In genomic region chr15:7891547-7892282, GRCm38 (mm10) we compare ENCODE assay signal across 8 mouse cellular contexts.
A peak's percentile ranks its signal among the peaks of the same experiment; 100 is the strongest.
DNase-seq lines count a peak whose midpoint lies in the region; ATAC-seq lines count a peak whose summit lies in the region.

No protein-coding gene starts in this region.

- WGBS in embryonic facial prominence, embryonic 14.5 days, result 49% methylated on average over 9 of the region's 9 CpGs
- WGBS in embryonic facial prominence, embryonic 10.5 days, result 73% methylated on average over 9 of the region's 9 CpGs

- ATAC-seq in embryonic facial prominence, embryonic 14.5 days (ENCODE audit: low read depth), result no peak

- no peak overlapping the region for H3K4me2 ChIP-seq in embryonic facial prominence, embryonic 14.5 days (ENCODE audit: low read depth, low read length)

- peaks cover 19% of the 10 kb centered on the region for H3K4me1 ChIP-seq in embryonic facial prominence, embryonic 14.5 days (ENCODE audit: control insufficient read depth, insufficient read depth, low read length)
- peaks cover 43% of the 10 kb centered on the region for H3K4me1 ChIP-seq in embryonic facial prominence, embryonic 10.5 days

- no peak overlapping the region for H3K4me3 ChIP-seq in embryonic facial prominence, embryonic 14.5 days (ENCODE audit: low read depth, low read length)
- no peak overlapping the region for H3K4me3 ChIP-seq in embryonic facial prominence, embryonic 10.5 days

- H3K36me3 ChIP-seq in embryonic facial prominence, embryonic 14.5 days (ENCODE audit: control insufficient read depth, insufficient read depth, low read length), result no peaks in the 10 kb centered on the region
- no peaks in the 10 kb centered on the region for H3K36me3 ChIP-seq in embryonic facial prominence, embryonic 10.5 days (replicated peaks)

- no peak overlapping the region for H3K27ac ChIP-seq in embryonic facial prominence, embryonic 14.5 days (replicated peaks; ENCODE audit: low read depth, low read length)
- no peak overlapping the region for H3K27ac ChIP-seq in embryonic facial prominence, embryonic 10.5 days (replicated peaks)

- no peaks in the 10 kb centered on the region for H3K9me3 ChIP-seq in embryonic facial prominence, embryonic 14.5 days (ENCODE audit: control insufficient read depth, low read length)
- no peaks in the 10 kb centered on the region for H3K9me3 ChIP-seq in embryonic facial prominence, embryonic 10.5 days

- H3K9ac ChIP-seq in embryonic facial prominence, embryonic 14.5 days (ENCODE audit: low read depth, low read length), result no peak overlapping the region

- peak; percentile 69 for DNase-seq in embryonic facial prominence, embryonic 14.5 days (ENCODE audit: low spot score)
- no peak for DNase-seq in embryonic facial prominence, embryonic 10.5 days (ENCODE audit: low spot score)
- peak; percentile 26 for DNase-seq in kidney, postnatal 14 days
- no peak for DNase-seq in kidney, adult 8-10 months
- peak; percentile 78 for DNase-seq in NIH3T3 (ENCODE audit: low read depth)
- DNase-seq in lung, postnatal 10 days, result peak; percentile 39
- DNase-seq in testis, postnatal 14 days (ENCODE audit: low spot score), result no peak
- no peak for DNase-seq in left cerebral cortex, adult 18-20 months (ENCODE audit: low spot score in 2 of 2)

- no peaks in the 10 kb centered on the region for H3K27me3 ChIP-seq in embryonic facial prominence, embryonic 14.5 days (replicated peaks; ENCODE audit: control insufficient read depth, insufficient read depth, low read length)
- H3K27me3 ChIP-seq in embryonic facial prominence, embryonic 10.5 days (replicated peaks; ENCODE audit: low read depth, poor library complexity, severe bottlenecking), result no peaks in the 10 kb centered on the region; the same call in 1 of the 2 replicates

Comparison
In these comparisons a context has a peak if more than half of its experiments do, and no peak if none do; other contexts are left out.
1. DNase-seq: peak in embryonic facial prominence, embryonic 14.5 days (single experiment), kidney, postnatal 14 days (single experiment), NIH3T3 (single experiment) and lung, postnatal 10 days (single experiment); none in embryonic facial prominence, embryonic 10.5 days (single experiment), kidney, adult 8-10 months (0 of 2), testis, postnatal 14 days (single experiment) and left cerebral cortex, adult 18-20 months (0 of 2).